Mouse (Mus musculus) right cerebral cortex, postnatal 25 days (tissue): ENCODE measurements around the gene D130052B06Rik.

Source experiments
- DNase-seq: peaks from one replicate; pipeline ENCODE4 v3.0.0; 2022

D130052B06Rik gene

GRCm38 (mm10) chr11:33598986-33599385, at the start of gene D130052B06Rik:
TSS of gene D130052B06Rik (plus strand) at chr11:33599302.
- no peak for DNase-seq

GRCm38 (mm10) chr11:33550861-33551560, 48.1 kb upstream of the D130052B06Rik start:
- no peak for DNase-seq

- no peak for DNase-seq
These were observed 45.0 kb upstream of the D130052B06Rik start for GRCm38 (mm10) chr11:33554123-33554522.

GRCm38 (mm10) chr11:33563921-33564320, 35.2 kb upstream of the D130052B06Rik start:
- no peak for DNase-seq

- DNase-seq, result peak; percentile 10
These were observed 28.7 kb upstream of the D130052B06Rik start for GRCm38 (mm10) chr11:33570413-33570812.

- DNase-seq, result no peak
These were observed 24.2 kb upstream of the D130052B06Rik start for GRCm38 (mm10) chr11:33574944-33575343.

- DNase-seq, result no peak
These were observed 20.2 kb upstream of the D130052B06Rik start, which contains the start of gene Gabrp for GRCm38 (mm10) chr11:33578859-33579258. TSS of gene Gabrp (minus strand) at chr11:33578959.

GRCm38 (mm10) chr11:33579621-33580020, 19.5 kb upstream of the D130052B06Rik start:
- DNase-seq, result no peak

- DNase-seq, result no peak
These were observed 12.5 kb upstream of the D130052B06Rik start for GRCm38 (mm10) chr11:33586614-33587013.

- no peak for DNase-seq
These were observed 8.3 kb upstream of the D130052B06Rik start for GRCm38 (mm10) chr11:33590771-33591170.

- DNase-seq, result no peak
These were observed 6.3 kb upstream of the D130052B06Rik start for GRCm38 (mm10) chr11:33592826-33593225.

GRCm38 (mm10) chr11:33596655-33597054, 2.4 kb upstream of the D130052B06Rik start:
- DNase-seq, result no peak

GRCm38 (mm10) chr11:33603174-33603573, 4.1 kb downstream of the D130052B06Rik start:
- DNase-seq, result no peak

- no peak for DNase-seq
These were observed 8.7 kb downstream of the D130052B06Rik start for GRCm38 (mm10) chr11:33607784-33608183.

GRCm38 (mm10) chr11:33614218-33614617, 15.1 kb downstream of the D130052B06Rik start:
- peak; percentile 68 for DNase-seq

- DNase-seq, result peak; percentile 22
These were observed 28.1 kb downstream of the D130052B06Rik start for GRCm38 (mm10) chr11:33627136-33627742.

GRCm38 (mm10) chr11:33637107-33637506, 38.0 kb downstream of the D130052B06Rik start:
- no peak for DNase-seq

- no peak for DNase-seq
These were observed 50.3 kb downstream of the D130052B06Rik start for GRCm38 (mm10) chr11:33649358-33649757.

- DNase-seq, result no peak
These were observed 55.4 kb downstream of the D130052B06Rik start for GRCm38 (mm10) chr11:33654485-33654884.

- DNase-seq, result no peak
These were observed 56.1 kb downstream of the D130052B06Rik start for GRCm38 (mm10) chr11:33655221-33655620.

- no peak for DNase-seq
These were observed 56.9 kb downstream of the D130052B06Rik start for GRCm38 (mm10) chr11:33655861-33656593.

GRCm38 (mm10) chr11:33660016-33660913, 61.2 kb downstream of the D130052B06Rik start:
- DNase-seq, result no peak

- no peak for DNase-seq
These were observed 64.5 kb downstream of the D130052B06Rik start for GRCm38 (mm10) chr11:33663599-33663998.
